Mouse (Mus musculus) bone marrow, adult 2 months (tissue): ENCODE results near the gene Aire.

Experiments used
- CTCF ChIP-seq: fragments of 200-500 bp; IDR thresholded peaks from 2 replicates; pipeline ENCODE4 v1.5.1; 2011; ENCODE audit warnings: low read length, control low read depth; ENCODE audit not compliant: control insufficient read depth, insufficient read depth
- POLR2A ChIP-seq: fragments of 200-500 bp; IDR thresholded peaks from 2 replicates; pipeline ENCODE4 v1.6.1; 2011; ENCODE audit warnings: low read depth, mild to moderate bottlenecking, control low read depth, low read length, borderline replicate concordance; ENCODE audit not compliant: control insufficient read depth

DNA sequence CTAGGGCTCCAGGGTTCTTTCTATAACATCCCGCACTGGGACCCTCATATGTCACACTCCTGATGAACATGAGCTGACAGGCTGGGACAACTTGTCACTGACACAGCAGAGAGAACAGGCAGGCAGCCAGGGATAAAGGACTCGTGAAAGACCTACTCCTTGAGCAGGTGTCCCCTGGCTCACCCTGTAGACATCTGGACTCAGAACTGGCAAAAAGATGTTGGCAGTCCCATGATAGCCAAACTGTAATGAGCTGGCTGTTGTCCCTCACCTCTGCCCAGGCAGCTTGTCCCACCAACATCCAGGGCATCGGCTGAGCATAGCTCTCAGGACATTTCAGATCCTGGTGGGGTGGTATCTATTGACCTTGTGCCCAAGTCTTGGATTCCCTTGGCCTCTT is 47.8 kb downstream of the Aire start:
- TF ChIP-seq POLR2A, result no peak
- no peak for TF ChIP-seq CTCF
